Mouse (Mus musculus): ENCODE results near the gene Mpdz.

Gene Mpdz

DNA sequence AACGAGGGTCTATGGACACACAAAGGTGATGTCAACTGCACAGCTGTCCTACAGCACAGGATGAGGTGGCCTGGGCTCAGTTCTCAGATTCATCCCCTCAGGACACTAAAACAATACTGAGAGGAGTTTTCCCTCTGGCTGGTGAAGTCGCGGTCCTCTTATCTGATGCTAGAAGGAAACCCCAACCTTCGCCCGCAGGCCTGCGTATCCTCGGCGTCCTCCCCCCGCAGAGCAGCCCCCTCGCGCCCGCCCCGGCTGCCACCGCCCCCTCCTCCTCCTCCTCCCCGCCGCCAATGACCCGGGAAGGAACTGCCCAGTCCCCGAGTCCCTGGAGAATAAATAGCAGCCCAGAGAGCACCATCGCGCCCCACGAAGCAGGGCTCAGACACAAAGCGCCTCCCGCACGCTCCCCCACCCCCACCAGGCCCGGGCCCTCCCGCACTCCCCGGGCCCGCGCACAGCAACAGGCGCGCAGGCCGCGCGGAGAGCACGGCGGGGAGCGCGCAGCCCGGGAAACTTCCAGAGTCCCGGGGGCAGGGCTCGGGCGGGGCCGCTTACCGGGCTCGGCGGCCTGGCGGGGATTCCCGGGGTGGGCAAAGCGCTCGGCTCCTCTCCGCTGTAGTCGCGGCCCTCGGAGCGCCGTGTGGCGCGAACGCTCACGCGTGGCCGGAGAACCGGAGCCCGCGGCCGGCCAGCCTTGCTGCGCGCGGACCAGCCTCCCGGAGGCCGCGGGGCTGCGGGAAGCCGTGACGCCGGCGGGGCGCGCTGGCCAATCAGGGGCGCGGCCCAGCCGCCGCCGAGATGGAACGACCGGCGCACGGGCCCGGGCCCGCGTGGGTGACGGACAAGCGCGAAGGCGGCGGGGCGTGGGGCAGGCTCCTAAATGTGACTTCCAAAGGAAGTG lies at the start of gene Mpdz:
Gene Mpdz (minus strand): TSS at position 738 of the 904 bp plus-strand sequence.
- DNase-seq (ENCODE audit: low spot score in 2 of 2): no peak

DNA sequence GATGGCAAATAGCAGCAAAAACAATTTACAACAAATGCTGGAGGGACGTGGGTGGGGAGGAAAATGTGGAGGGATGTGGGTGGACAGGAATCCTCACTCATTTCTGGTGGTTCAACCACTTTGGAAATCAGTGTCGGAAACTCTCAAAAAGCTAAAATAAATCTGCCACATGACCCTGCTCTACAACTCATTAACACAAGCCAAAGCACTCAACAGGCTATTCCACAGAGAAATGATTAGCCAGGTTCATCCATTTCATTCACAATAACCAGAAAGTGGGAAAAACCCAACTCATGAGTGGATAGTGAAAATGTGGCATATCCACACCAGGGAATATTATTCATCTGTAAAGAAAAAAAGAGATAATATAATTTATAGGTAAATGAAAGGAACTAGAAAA lies 47.9 kb upstream of the Mpdz start:
- no peak for DNase-seq (ENCODE audit: low spot score in 2 of 2)

DNA sequence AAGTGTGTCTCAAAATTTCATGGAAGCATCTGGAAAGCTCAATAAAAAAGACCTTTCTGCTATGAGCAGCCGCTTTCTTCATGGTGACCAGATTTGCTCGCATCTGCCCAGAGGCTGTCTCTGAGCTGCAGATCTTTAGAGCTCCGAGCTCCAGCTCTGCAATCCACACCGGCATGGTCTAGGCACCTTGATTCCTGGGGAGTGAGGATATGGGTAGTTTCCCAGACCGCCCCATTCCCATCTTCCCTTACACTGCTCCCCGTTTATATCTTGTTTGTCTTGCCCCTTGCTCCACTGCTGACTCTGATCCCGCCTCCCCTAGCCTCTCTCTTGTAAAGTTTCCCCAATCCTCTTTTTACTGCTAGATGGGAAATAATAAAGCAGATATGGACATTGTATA lies 42.0 kb upstream of the Mpdz start:
- no peak for DNase-seq (ENCODE audit: low spot score in 2 of 2)

DNA sequence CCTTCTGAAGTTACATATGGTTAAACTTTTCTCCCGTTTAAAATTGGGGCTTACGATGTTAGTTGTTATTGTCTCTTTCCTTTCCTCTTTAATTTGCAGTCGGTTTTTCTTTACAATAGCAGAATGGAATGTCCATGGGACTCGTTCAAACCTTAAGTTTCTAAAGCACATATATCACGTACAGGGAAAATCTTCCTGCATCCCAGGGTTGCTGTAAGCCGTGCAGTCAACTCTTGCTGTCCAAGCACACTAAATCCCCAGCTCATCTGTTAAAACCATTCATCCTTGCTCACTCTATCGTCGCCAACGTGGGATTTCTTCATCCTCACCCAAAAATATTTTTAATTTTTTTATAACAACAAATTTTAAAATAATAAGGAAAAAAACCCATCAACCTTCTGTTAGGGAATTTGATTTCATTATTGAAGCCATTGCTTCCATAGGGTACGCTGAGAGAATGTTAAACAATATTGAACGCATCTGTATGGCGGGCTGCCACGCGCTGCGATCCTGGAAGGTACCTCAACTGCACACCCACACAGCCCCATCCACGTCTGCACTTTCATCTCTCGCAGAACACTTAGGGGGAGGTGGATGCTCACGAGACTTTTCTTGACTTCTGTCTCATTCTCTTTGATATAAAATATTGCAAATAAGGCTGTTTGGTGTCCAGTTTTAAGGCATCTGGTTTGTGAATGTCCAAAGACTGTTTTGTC lies 41.4 kb upstream of the Mpdz start:
- DNase-seq (ENCODE audit: low spot score in 2 of 2): no peak

DNA sequence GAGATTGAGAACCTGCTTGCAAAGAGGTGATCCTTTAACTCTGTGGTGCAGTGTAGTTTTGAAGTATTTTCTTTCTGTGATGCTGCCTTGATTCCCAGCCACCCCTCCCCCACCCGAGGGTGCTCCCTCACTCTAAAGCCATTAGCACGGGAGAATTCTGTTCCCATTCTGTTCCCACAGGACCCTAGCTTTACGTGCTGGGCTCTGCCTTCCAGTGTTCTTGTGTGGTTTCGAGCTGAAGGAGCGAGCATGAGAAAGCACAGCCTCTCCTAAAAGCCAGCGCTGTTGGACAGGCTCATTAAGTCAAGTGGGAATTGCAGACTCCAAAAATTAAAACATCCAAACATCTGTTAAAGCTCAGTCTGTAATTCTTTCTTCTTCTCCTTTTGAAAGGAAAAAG lies 40.5 kb upstream of the Mpdz start:
- DNase-seq (ENCODE audit: low spot score in 2 of 2): no peak

DNA sequence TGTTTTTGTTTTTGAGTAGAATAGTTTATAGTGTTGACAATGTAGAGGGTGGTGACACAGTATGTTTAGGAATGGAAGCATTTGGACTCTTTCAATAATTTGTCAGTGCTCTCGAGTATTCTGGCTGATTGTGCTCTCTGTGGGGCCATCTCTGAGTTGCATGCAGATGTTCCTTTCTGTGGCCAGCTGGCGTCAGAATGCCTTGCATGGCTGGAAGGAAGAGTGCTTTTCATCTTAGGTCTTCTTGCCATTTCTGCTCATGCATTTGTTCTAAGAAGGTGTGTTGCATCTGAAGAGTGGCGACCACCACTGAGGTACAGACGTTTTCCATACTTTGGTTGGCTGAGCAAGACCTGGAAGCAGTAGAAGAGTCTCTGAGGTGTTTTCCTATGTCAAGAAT lies 24.2 kb upstream of the Mpdz start:
- no peak for DNase-seq (ENCODE audit: low spot score in 2 of 2)

DNA sequence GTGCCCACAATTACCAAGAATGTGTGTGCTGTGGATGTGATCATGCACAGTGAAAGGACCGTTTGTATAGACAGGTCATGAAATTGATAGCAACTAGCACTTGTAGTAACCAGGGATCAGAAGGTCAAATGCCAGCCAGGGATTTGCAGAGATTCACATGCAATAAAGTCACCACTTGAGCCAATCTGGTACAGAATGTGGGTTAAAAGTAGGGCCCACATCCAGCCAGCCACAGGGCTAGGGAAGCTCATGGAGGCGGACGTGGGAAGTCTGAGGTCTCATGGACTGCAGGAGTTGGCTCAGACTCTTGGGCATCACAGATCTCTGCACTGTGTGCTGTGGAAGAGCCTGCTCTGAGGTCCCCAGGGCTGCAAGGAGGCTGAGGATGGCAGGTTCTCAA lies 22.6 kb upstream of the Mpdz start:
- no peak for DNase-seq (ENCODE audit: low spot score in 2 of 2)

DNA sequence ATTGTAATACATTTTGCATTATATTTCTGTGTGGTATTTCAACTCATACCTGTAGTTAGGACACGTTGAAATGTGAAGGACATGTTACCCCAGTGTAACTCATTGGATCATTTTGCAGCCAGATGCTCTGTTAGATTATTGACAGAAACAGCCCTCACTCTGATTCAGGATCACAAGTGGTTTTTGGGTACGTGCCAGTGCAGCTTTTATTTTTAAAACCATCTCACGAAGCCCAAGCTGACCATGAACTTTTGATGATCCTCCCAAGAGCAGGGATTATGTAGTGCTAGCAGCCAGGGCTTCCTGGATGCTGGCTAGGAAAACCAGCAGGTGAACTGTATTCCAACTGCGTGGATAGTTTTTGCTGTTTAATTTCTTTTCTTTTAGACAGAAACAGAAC lies 19.6 kb upstream of the Mpdz start:
- DNase-seq (ENCODE audit: low spot score in 2 of 2): no peak

DNA sequence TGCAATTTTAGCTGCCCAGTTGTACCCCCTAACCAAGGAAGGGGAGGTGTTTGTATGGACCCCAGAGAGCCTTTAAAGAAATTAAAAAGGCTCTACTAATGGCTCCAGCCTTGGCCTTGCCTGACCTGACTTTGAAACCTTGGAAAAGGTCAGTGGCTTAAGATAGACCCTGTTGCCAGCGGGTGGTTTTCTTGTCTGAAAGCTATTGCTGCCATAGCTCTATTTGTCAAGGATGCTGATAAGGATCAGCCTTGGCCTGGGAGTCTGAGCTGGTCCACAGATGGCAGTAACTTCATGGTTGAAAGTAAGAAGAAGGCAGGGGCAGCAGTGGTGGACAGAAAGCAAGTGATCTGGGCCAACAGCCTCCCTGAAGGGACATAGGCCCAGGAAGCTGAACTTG lies 16.3 kb upstream of the Mpdz start:
- DNase-seq (ENCODE audit: low spot score in 2 of 2): no peak

DNA sequence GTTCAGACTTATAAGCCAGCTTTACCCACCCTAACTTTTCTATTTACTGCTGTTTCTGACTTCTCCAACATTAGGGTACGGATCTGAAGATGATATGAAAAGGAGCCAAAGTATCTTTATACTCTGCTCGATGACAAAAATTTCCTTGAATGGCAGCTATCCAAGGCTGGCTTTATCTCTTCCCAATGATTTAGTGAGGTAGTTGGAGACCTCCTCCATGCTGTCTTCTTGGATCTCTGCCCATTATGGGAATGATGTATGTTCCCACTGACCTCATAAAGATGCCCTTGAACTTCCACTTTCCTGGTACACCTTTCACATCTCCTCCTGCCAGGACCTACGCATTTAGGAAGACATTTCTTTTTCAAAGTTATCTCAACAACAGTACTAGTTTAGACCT lies 11.2 kb upstream of the Mpdz start:
- DNase-seq (ENCODE audit: low spot score in 2 of 2): no peak

DNA sequence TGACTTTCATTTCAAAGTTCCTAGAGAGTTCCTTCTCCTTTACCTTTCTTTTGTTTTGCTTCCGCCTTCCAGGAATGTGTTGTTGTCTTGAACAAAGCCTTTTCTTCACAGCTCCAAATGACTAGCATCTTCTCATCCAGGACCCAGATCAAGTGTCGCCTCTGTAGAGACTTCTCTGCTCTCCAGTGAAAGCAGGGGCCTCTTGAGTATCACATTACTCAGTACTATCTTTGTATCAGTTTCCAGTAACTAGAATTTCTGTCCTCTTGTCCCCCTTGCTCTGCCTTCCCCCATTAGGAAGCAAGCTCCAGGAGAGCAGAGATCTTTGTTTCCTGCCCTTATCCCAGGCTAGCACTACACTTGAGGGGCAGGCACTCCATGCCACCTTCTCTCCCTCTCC lies 9.6 kb upstream of the Mpdz start:
- DNase-seq (ENCODE audit: low spot score in 2 of 2): no peak

DNA sequence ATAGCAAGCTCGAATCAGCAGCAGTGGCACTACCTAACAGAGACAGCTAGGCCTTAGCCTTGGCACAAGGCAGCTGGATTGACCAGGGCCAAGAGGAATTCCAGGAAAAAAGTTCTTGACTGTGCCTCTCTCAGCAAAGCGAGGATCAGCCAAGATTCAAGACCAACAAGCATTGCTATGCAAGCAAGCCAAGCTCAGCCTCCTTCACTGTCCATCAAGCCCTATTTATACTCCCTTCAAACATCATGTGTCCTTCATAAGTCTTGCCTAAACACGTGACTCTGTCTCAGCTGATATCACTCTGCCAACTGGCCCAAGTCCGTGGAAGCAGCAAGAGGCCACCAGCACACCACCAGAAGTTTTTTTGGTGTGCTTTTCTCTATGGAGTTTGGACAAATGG lies 6.8 kb upstream of the Mpdz start:
- no peak for DNase-seq (ENCODE audit: low spot score in 2 of 2)

DNA sequence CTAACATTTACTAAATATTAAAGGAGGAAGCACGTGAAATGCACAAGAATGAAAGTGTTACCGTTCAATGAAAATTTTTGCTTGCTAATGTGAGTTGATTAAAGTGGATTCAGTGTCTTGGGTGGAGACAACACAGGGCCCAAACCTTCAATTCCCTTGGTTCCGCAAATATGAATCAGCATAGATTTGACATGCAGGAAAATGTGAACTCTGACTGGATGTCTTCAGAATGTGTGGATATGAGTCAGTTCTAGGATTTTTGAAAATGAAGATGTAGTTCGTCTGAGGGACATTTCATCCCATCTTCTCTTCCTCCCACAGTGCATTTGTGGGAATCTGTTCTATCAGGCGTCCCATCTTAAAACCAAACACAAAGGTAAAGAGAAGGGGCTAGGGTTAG lies 951 bp upstream of the Mpdz start:
- DNase-seq (ENCODE audit: low spot score in 2 of 2): no peak

DNA sequence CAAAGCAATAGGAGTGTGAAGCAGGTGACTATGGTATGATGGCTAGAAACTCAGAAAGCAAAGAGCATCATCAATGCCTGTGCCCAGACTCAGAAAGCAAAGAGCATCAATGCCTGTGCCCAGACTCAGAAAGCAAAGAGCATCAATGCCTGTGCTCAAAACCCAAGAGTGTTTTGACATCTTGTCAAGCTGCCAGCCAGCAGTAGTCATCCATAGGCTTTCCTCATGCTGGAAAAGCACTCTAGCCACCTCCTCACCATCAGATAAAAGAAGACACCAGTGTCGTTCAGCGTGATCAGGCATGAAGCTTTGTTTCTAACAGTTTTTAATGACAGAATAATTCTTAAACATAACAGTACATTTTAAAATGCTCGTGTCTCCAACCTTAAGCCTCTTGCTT lies 8.7 kb downstream of the Mpdz start:
- no peak for DNase-seq (ENCODE audit: low spot score in 2 of 2)

DNA sequence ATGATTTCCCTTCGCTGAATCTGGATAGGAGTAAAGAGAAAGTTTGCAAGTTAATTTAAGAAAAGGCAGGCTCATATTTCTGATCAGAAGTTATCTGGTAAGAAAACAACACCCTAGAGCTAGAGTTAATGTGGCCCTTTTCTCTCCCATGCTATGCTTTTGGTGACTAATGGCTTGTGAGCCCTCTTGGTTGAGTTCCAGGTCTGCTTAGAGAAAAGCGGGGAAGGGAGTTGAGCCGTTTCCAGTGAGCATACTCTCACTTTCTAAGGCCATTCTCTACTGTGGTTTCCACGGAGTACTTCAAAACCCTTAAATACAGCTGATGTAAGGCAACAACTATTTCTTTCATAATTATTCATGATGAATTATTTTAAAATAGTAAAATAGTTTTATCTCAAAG lies 11.8 kb downstream of the Mpdz start:
- no peak for DNase-seq (ENCODE audit: low spot score in 2 of 2)

DNA sequence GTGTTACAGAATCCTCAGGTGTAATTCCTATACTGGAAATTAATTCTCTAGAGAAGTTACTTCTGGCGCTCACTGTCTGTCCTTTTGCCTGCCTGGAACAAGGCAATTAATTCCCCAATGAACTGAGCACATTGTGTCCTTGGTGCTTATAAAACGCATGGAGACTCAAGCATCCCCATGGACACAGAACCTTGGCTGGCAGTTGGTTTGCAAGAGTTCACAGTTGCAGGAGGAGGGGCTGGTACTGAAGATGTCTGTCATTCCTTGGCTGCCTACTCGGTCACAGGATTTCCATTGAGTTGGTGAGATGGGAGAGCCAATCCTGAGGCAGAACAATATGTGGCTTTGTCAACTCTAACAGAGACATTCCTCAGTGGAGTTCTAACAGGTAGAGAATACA lies 12.5 kb downstream of the Mpdz start:
- no peak for DNase-seq (ENCODE audit: low spot score in 2 of 2)

DNA sequence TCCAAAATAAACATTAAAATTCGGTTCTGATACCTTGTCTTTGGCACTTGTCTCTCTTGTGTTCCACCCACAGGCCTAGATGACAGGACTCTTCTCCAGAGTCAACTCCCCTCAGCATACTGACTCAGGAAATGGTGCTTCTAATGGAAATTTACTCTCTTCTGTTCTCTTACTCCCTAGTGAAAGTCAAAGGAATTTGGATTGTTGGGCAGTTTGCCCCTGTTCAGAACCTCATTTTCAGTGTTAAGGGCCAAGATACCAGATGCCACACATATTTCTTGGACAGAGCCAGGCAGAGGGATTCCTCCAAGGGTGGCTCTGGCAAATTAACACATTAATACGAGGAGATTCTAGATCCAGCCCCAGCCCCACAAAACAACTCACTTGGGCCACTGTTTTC lies 12.9 kb downstream of the Mpdz start:
- DNase-seq (ENCODE audit: low spot score in 2 of 2): no peak

DNA sequence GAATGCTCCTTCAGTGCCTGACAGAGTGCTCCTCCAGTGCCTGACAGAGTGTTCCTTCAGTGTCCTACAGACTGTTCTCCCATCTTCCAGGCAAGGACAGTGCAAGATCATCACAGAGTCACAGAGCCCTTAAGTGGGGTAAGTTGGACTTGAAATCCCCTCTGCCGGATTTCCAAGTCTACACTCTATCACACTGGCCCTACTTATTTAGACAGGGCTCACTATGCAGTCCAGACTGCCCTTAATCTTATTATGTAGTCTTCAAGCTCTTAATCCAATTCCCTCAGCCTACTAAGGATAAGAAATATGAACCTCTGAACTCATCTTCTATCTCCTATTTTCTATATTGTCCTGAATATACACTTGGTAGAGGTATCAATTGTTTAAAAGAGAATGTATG lies 19.1 kb downstream of the Mpdz start:
- DNase-seq (ENCODE audit: low spot score in 2 of 2): no peak

DNA sequence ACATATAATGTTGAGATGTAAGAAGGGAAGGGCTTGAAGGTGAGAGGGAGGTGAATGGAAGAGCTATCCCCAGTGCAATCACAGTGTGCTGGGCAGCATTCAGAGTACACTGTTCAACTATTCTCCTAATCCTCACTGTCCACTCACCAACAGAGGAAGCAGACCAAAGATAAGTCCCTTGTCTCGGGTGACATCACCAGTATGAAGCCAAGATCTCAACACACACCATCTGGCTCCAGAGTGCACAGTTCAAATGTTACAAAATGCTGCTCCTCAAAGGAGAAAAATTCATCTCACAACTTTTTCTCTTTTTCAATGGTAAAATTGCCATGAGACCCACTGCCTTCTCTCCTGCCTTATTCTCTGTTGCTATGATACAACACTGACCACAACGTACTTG lies 21.0 kb downstream of the Mpdz start:
- DNase-seq (ENCODE audit: low spot score in 2 of 2): no peak

DNA sequence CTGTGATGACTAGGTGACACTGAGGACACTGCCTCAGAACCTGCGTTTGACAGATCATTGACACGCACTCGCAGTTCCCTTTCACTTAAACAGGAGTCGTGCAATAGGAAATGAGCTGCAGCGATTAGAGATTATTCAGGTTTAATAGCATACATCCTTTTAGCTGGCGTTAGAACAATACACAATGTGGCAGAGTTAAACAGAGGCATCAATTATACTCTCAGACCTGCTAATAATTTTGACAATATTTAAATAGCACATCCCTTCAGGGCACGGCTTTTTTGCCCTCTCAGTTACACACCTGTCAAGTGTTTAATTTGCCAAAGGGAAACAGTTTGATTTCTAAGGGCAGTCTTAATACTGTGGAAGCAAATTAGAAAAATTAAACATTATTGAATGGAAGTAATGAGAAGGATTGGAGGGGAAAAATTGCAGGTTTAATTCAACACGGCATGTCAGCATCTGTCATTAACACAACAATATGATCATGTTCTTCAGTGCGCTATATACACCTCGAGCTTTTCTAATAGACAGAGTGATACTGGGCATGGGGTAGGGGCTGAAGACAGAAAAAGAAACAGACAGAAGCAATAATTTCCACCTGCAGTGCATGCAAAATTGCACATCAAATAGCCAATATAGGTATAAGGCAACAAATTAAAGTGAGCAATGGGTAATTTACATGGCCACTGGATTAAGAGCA lies 27.1 kb downstream of the Mpdz start:
- no peak for DNase-seq (ENCODE audit: low spot score in 2 of 2)

DNA sequence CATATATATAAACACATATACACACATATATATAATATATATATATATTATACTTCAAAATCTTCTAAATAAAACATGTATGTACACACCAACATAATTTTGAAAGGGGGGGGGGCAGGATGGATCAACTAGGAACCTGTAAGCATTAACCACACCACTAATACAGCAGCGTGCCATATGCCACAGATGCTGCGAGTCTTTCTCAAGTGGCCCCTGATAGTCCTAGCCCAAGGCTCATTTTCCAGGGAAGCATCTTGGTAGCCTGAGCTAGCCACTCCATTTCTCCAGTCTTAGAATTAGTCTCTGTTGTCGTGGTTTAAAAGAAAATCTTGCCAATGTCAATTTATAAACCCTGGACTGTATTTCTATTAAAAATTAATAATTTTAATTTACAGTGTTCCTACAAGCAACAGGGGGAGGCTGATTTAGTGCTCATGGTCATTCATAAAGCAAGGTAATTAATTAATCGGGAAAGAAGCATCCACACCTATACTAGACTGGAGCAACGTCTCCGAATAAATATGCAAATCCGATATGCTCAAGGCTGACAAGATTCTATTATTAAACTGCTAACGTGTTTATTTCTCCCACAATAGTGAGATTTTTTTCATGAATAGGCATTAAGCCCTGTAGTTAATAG lies 27.8 kb downstream of the Mpdz start:
- no peak for DNase-seq (ENCODE audit: low spot score in 2 of 2)

DNA sequence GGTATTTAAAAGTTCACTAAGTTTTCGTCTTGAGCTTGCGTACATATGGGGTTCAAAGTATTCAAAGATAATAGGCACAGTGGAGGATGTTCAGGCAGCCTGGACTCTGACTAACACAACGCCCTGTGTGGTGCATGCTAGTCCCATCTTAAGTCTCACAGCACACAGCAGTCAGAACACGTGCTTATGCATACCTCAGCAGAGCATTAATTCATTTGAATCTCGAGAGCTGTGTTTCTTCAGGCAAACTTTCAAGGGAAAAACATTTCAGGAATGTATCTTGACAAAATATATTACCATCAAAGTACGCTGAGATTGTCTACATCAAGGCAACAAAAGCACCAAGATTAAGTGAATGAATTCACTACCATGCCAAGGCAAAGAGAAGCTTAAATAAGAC lies 45.7 kb downstream of the Mpdz start:
- no peak for DNase-seq (ENCODE audit: low spot score in 2 of 2)
